Mouse (Mus musculus) naive thymus-derived CD4-positive, alpha-beta T cell, adult 2 months (primary cell): ENCODE data around the gene Srf.

Source experiments
- DNase-seq: peaks from one replicate; pipeline ENCODE4 v3.0.0-alpha.2; 2011; ENCODE audit warnings: low read depth

The Srf gene

DNA sequence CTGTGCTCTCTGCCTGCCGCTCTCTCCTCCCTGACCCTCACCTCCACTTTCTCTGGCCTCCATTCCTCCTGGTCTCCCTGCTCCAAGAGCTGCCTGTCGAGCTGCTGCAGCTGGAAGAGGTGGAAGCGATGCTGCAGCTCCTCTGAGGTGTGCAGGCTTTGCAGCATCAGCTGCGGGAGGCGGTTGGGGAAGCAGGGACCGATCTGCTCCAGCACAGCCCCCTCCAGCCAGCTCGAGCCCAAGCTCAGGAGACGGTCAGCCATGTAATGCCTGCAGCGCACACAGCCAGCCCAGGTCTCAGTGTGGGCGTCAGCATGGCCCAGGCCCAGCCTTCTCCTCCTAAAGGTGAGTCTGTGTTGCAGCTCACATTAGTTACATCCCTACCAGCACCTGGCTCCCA lies 36.0 kb downstream of the Srf start:
- DNase-seq = no peak

DNA sequence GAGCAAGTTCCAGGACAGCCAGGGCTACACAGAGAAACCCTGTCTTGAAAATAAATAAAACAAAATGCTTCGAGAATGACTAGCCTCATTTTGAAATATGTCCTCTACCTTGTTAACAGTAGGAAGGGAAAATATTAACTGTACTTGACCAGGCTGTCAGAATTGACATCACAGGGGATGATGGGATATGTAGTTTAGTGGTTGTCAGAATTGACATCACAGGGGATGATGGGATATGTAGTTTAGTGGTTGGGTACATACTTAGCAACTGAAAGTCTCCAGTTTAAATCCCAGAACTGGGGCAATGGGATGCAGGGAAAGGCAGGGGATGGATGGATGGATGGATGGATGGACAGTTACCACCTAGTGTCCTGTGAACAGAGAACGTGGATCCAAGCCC lies 42.6 kb downstream of the Srf start:
- no peak for DNase-seq

DNA sequence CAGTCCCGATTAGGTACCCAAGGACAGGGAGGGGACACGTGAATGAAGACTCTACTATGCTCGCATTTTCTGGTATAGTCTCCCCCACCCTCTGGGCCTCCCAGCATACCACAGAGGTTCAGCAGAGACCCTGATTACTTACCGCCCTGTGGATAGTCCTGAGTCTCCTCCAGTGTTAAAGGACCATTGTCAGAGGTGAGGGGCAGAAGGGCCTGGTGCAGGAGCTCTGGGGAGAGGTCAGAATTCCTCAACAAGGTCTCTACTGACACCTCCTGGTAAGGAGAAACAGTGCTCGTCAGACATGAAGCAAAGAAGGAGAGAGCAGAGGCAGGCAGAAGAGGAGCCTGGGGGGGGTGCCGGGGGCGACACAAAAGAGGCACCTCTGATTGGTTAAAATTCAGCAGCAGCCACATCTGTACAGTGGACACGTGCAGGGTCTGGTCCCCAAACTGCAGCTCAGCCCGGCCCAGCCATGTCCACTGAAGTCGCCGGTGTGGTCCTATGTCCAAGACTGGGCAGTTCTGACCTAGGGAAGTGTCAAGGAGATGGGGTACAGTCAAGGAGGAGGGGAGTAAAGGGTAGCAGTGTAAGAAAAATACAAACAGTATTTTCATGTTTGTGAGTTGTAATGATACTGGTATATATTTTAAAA lies 44.8 kb downstream of the Srf start:
- DNase-seq = no peak

DNA sequence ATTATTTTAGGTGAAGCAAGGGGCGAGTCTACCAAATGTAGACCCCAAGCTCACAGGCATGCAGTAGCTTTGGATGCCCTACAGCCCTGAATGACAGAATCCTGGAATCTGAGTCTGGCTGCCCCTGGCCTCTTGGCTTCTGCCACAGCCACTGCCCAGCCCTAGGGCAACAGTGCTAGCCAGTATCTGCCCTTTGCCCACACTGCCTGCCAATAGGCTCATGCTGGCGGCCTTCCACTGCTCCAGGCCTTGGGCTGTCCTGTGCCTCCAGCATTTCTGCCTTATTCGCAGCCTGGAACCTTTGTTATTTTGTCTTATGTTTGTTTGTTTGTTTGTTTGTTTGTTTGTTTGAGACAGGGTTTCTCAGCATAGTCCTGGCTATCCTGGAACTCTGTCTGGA lies 50.4 kb downstream of the Srf start:
- DNase-seq = no peak

GRCm38 (mm10) chr17:46503847-46504638 lies 51.9 kb downstream of the Srf start:
- DNase-seq = no peak

GRCm38 (mm10) chr17:46502775-46503174 lies 53.2 kb downstream of the Srf start:
- no peak for DNase-seq
